Mouse (Mus musculus) activated CD4-positive, CD25-positive, alpha-beta regulatory T cell, adult 4 months (primary cell): ENCODE data around the gene Ccdc122. TPM values are rescaled to one million over a fixed set of nuclear protein-coding genes. Genes with fewer than 3 reads are reported as not detected.

ENCODE experiments used
- ATAC-seq: one replicate; pipeline ENCODE4 v1.8.0; 2017
- polyA plus RNA-seq, 2 experiments: library from polyadenylated mRNA; unstranded; fragments of 100-300 nt; shearing (Covaris generic); gene quantifications; one replicate each; pipeline ENCODE4 v1.2.1; 2017

Gene Ccdc122
- polyA plus RNA-seq, 2 experiments from 2014 or later = 2.7 to 2.8 TPM

- no peak for ATAC-seq
Measured at GRCm38 (mm10) chr14:77136936-77137335, 100.4 kb downstream of the Ccdc122 start.

GRCm38 (mm10) chr14:77141324-77142282, 105.0 kb downstream of the Ccdc122 start:
- peak; percentile 57 for ATAC-seq

GRCm38 (mm10) chr14:77145103-77145502, 108.5 kb downstream of the Ccdc122 start:
- ATAC-seq = no peak

- no peak for ATAC-seq
Measured at GRCm38 (mm10) chr14:77147635-77148034, 111.1 kb downstream of the Ccdc122 start.

GRCm38 (mm10) chr14:77150556-77150955, 114.0 kb downstream of the Ccdc122 start:
- no peak for ATAC-seq

- ATAC-seq = no peak
Measured at GRCm38 (mm10) chr14:77151431-77151830, 114.9 kb downstream of the Ccdc122 start.

- no peak for ATAC-seq
Measured at GRCm38 (mm10) chr14:77156222-77156910, 119.8 kb downstream of the Ccdc122 start, which contains the start of gene Enox1. TSS of gene Enox1 (plus strand) at chr14:77156763.

- no peak for ATAC-seq
Measured at GRCm38 (mm10) chr14:77156911-77157504, 120.4 kb downstream of the Ccdc122 start.

GRCm38 (mm10) chr14:77157505-77157911, 120.9 kb downstream of the Ccdc122 start:
- no peak for ATAC-seq

- no peak for ATAC-seq
Measured at GRCm38 (mm10) chr14:77159397-77159796, 122.8 kb downstream of the Ccdc122 start.

Other genes with a start within 250 kb of the Ccdc122 start
- gene Lacc1, start 132 bp downstream of the Ccdc122 start, polyA plus RNA-seq = not detected
- gene Enox1, start 120.0 kb downstream of the Ccdc122 start, polyA plus RNA-seq = under 1 TPM in 1 of 2 experiments, not detected in 1; 0.41 TPM